Mouse (Mus musculus) testis, postnatal 14 days (tissue): ENCODE data around the gene Rmi1.
A peak's percentile ranks its signal among the peaks of the same experiment; 100 is the strongest.
"Not testable (repeated sequence)": the region's sequence is repeated elsewhere in the genome, so short reads cannot be mapped to it uniquely, and the experiment has no call there.

Experiments
- DNase-seq: peaks from one replicate; pipeline ENCODE4 v3.0.0; 2021; ENCODE audit warnings: low spot score

Rmi1 gene

GRCm38 (mm10) chr13:58402003-58402743 is at the start of gene Rmi1:
Gene Rmi1 (plus strand): TSS chr13:58402248.
- DNase-seq = peak; percentile 98

DNA sequence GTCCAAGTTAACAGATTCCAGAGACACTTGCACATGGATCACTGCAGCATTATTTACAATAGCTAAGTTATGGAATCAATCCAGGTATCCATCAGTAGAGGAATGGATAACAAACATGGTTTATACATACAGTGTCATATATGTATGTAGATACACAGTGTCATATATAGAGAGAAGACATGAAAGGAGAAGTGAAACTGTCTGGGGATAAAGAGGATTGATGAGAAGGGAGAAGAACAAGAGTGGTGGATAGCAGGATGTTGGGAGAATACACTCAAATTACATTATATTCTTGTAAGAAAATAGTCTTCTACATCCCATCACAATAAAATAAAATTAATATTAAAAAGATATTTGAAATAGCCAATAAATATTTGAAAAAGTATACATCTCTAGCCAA is 49.1 kb upstream of the Rmi1 start:
- DNase-seq = no peak

- peak; percentile 89 for DNase-seq
Measured at GRCm38 (mm10) chr13:58358629-58359303, 43.3 kb upstream of the Rmi1 start, which contains the start of gene Kif27. Gene Kif27 (minus strand): TSS chr13:58359122.

GRCm38 (mm10) chr13:58359304-58359653 is 42.8 kb upstream of the Rmi1 start:
- DNase-seq = no peak

DNA sequence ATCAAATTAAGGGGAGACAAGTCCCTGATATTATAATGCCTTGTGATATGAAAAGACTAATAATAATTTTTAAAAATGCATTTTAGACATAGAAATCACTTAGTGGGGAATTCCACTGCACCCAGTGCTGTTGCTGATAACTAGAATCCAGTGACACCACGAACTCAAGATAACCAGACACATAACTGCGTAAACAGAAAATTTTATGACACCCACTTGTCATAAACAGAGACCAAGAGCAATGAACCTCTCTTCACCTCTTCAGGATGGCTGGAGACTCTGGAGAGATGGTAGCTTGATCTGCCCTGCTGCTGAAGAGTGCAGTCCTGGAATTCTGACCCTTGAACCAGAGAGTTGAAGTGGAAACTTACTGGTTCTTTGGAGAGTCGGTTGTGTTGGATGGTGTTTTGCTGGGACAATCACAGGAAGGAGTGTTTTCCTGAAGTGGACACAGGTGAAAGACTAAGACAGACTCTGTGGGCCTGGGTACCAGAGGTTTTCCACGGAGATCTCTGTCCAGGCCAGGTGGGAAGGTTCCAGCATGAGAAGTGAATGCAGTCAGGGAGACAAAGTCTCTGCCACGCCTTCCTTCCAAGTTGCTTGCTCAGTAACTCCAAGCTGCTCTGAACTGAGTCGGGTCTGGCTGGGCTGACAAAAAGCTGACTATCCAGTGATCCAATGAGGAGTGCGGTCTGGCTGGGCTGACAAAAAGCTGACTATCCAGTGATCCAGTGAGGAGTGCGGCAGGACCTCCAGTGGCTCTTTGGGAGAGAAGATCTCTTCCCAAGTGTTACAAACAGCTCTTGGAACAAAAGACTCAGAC is 37.5 kb upstream of the Rmi1 start:
- DNase-seq = no peak

DNA sequence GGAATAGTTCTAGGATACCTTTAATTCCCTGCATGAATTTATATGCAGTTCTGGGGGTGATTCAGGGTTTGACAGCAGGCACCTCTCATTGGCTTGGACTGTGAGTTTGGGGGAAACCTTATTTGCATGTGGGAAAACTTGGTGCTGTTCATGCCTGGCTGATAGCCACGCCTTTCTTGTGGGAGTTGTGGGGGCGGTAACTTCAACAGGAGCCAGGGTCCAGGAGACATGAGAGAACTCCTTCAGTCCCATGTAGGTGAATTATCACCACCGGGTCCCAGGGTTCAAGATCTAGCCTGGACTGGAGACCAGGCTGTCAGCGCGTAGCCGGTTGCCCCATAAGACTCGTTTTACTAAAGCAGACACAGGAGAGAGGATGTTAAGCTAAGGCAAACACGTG is 36.9 kb upstream of the Rmi1 start:
- DNase-seq = not testable (repeated sequence)

DNA sequence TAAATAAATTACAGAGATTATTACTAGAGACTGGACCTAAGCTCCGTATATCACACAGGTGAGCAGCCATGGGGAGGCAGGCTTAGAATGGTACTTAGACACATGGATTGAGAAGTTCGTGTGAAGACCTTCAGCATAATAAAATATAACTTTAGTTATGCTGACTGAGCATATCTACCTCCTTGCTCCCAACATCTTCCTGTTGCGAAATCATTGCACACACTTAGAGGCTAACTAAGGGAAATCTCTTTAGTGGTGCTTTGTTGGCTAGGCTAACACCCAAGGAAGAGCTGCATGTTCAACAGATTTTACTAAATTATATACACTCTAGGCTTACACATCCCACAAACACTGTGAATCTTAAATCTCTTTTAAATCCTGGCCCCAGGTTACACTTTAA is 35.7 kb upstream of the Rmi1 start:
- no peak for DNase-seq

DNA sequence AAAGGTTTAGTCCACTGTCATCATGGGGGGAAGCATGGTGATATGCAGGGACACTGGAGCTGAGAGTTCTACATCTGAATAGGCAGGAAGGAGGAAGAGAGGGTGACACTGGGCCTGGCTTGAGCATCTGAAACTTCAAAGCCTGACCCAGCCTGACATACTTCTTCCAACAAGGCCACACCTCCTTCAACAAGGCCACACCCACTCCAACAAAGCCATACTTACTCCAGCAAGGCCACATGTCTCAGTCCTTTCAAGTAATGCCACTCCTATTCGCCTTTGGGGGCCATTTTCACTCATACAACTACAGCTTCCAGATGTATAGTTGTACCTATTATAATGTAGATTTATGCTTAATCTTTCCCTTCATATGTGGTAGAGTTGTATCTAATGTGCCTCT is 34.4 kb upstream of the Rmi1 start:
- DNase-seq = no peak

GRCm38 (mm10) chr13:58368835-58369234 is 33.2 kb upstream of the Rmi1 start:
- DNase-seq = no peak

DNA sequence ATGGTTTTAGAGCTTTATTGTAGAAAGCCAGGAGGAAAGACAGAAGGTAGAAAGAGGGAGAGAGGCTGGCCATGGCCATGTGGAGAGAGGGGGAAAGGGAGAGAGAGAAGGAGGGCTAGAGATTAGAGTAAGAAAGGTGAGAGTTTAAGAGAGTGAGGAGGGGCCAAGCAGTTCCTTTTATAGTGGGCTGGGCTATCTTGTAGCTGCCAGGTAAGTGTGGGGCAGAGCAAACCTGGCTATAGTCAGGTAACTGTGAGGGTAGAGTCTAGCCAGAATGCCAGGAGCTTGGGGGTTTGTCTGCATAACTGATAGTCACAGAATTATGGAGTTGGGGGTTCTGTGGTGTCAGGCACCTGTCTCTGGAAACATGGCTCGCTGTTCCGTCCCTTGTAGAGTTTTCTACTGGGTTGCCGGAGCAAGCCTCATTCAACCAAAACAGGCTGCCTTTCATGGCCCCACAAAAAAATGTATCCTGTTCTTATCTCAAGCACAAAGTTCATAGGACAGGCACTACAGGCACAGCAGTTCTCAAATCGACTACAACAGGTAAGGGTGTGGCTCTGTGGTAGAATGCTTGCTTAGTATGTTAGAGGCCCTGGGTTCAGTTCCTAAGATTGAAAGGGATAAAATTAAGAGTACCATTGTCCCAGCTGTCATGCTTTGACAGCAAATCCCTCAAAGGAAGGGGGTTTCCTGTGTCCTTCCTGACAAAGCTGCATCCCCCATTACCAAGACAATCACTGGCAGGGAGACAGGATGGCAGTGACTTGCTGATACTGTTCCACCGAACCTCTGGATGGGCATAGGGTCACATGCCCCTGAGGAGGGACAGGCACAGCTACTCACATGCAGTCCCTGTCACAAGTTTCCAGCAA is 29.5 kb upstream of the Rmi1 start:
- DNase-seq = no peak

- DNase-seq = no peak
Measured at GRCm38 (mm10) chr13:58373153-58373470, 28.9 kb upstream of the Rmi1 start.

- no peak for DNase-seq
Measured at GRCm38 (mm10) chr13:58384371-58384770, 17.7 kb upstream of the Rmi1 start.

DNA sequence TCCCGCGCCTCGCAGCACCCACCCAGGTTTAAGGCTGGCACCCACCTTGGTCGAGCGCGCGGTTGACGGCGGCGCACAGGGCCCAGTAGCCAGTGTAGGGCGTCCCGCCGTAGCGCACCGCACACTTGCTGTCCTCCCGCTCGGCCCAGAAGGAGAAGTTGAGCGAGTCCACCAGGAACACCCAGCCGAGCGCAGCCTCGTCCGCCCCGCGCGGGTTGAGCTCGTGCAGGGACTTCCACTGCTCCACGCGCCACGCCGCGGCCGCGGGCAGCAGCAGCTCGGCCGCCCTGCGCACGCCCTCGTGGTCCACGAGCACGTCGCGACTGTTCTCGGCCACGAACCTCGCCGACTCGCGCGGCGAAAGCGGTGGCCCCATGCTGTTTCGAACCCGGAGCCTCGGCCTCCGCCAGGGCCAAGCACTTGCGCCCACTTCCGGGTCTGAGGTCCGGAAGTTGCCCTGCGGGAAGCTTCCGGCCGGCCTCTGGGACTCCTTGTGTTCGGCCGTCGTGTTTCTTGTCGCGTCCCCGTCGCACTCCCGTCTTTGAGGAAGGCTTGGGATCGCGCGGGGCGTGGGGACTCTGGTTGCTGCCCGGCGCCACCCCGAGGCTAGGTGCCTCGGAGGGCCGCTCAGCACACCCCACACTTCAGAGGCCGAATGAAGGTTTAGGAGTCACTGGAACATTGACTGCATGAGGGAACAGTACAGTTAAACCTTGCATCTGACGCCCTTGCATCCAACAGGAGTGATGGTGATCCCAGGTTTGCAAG is 17.1 kb upstream of the Rmi1 start, which contains the start of gene 2210016F16Rik:
Gene 2210016F16Rik (minus strand): TSS at position 447 of the 768 bp plus-strand sequence.
- peak; percentile 80 for DNase-seq

GRCm38 (mm10) chr13:58385547-58385920 is 16.5 kb upstream of the Rmi1 start:
- no peak for DNase-seq

GRCm38 (mm10) chr13:58387948-58388347 is 14.1 kb upstream of the Rmi1 start:
- peak; percentile 36 for DNase-seq

DNA sequence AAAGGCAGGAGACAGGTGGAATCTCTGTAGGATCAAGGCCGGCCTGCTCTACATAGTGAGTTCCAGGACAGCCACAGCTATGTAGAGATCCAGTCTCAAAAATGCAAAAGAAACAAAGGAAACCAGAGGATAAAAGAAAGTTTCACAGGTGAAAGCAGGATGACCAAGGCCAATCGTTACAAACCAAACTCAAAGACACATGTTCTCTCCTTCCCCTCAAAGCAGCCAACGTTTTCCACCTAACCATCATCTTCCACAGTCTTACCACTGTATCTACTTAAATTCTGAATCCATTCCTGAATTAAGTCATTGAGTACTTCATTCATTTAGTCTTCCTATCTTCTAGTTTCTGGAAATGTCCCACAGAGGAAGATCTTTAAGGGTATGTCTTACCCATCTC is 13.7 kb upstream of the Rmi1 start:
- DNase-seq = no peak

DNA sequence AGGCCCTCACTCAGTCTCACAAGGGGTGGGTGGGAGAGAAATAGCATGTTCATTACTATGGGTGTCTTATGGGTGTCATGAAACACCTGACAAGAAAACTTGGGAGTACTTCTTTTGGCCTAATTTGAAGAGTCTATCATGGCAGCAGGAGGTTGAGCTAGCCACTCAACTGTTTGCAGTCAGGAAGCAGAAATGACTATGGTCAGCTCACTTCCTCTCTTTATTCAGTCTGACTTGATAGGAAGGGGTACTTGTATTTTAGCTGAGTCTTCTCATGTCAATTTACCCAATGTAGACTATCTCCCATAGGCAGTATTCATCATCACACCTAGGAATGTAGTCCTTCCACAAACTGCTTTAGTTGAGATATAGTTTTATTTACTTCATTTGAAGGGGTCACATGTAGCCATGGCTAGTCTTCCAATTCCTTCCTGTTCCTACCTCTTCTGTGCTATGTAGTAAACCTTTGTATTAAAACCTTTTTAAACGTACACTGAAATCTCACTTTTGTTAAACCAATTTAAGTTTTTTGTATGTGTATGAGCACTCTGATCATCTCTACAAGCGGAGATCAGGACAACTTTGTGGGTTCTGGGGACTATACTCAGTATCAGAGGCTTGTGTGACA is 12.6 kb upstream of the Rmi1 start:
- DNase-seq = no peak

GRCm38 (mm10) chr13:58394392-58394791 is 7.7 kb upstream of the Rmi1 start:
- DNase-seq = not testable (repeated sequence)

DNA sequence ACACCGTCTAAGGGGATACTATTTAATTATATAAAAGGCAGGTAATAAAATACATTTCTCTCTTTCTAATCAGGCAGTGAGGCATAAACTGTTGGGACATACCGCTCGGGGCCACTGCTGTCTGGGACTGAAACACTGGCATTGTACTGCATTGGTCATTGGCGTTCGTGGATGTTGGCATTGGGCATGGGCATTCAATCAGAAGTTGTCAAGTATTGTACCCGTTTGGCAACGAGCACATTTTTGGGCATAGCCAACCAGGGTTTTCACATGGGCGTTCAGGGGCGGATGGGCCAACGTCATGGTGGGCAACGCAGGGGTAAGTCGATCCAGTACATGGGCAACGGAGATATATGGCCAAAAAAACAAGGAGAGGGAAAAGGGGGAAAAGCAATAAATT is 4.4 kb upstream of the Rmi1 start:
- DNase-seq = no peak

GRCm38 (mm10) chr13:58400576-58400975 is 1.5 kb upstream of the Rmi1 start:
- DNase-seq = no peak
